Mouse (Mus musculus) urinary bladder, postnatal 25 days (tissue): Measurements from ENCODE around the gene Gm826.

Experiments
- DNase-seq: peaks from one replicate; pipeline ENCODE4 v3.0.0; 2022; ENCODE audit warnings: low spot score

Gm826 gene

DNA sequence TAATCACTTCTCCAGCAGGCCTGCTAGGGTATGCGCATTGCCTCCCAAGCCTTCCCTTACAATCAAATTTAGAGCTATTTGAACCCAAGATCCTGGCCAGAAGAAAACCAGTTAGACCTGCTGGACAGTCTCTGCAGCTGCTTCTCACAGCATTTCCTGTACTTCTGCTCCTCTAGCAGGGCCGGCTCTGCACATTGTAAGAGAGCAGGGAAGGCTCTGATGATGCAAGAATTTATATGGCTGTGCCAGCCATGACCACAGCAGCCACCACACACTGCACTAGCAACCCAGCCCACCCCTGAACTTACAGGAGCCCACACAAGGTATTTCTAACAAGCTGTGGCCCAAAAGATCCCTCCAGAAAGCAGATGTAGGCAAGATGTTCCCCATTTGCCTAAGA lies 19.6 kb upstream of the Gm826 start:
- no peak for DNase-seq

DNA sequence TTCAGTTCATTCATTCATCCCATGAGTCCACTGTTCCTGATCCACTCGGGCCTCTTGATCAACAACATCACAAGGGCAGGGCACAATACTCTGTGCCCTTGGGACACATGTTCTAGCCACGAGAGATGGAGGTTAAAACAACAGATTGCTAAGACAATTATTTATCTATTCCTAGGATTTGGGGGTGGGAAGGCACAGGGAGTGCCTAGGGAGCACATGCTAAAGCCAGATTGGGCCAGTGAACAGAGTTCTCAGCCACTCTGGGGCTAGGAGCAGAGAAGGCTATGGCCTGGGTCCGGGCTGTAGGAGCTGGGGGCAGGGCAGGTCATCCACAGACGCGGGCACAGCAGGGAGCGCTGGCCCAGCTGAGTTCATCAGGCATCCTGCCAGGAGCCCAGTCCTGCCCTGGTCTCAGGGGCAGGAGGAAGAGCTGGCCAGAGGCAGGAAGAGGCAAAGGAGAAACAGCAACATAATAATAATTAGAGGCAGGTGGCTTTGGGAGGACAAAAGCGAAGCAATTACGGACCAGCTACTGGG lies 17.1 kb upstream of the Gm826 start:
- DNase-seq = no peak

DNA sequence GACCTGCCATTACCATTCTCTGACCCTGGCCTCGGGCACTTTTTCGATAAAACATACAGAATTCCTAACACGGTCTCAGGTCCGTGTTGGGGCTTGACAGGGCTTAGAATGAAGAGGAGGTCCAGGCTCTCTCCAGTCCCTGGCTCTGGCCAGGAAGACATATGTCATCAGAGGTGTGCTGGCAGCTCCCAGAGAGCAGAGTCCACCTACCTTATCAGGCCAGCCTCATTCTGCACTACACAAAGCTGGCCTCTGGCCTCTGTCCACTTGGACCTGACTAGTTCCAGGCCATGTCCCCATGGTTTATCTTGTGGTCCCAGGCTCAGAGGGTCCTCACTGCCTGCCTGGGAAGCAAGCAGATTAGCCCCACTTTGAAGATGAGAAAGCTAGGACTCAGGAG lies 15.6 kb upstream of the Gm826 start:
- DNase-seq = no peak

DNA sequence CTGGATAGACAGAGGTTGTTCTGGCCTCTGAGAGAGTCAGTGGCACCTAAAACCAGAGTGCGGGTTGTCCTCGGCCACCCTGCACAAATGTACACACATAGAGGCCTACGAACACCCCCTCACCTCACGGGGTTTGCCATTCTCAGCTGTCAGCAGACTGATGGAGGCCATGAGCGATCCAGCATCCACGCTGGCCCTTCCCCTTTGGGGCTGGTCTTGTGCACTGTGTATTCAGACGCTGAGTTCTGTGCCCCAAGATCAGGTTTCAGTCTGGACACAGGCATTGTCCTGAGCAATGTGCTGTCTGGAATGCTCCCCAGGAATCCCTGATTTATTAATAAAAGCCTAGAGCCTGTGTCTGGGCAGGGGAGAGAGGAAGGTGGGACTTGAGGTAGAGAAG lies 14.8 kb upstream of the Gm826 start:
- no peak for DNase-seq

DNA sequence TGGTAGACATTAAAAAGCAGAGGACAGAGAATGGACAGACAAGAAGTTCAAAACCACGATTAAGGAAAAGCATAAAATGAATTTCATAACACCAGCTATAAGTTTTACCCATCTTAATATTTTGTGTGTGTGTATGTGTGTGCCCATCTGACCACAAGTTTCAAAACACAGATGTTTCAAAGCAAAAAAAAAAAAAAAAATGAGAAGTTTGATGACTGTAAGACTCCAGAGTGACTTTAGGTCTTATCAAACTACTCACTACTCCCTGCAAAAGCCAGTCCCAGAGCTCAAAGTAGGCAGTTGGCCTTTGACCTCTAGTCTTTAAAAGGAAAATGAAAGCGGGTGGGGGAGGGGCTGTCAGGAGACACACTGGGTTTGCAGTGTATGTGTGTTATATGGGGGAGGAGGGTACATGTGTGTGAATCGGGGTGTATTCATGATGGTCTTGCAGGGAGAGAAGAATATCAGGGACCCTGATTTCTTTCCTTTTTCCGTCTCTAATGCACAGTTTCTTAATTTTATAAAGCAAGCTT lies 14.2 kb upstream of the Gm826 start:
- DNase-seq = no peak

DNA sequence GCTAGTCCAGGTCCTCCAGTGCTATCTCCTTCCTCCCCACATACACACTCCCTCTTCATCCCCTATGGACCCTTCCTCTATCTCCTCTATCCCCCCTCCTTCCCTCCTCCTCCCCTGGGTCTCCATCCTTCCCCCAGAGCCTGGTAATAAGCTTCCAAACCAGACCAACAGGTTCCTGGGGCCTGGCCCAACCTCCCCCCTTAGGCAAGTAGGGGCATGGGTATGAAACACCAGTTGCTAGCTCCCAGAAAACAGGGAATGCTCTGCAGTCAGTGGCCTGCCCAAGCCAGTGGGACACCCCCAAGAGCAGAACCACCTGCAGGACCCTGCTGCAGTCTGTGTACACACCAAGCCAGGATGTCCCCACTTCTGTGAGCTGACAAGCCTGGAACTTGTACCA lies 11.7 kb upstream of the Gm826 start:
- no peak for DNase-seq

DNA sequence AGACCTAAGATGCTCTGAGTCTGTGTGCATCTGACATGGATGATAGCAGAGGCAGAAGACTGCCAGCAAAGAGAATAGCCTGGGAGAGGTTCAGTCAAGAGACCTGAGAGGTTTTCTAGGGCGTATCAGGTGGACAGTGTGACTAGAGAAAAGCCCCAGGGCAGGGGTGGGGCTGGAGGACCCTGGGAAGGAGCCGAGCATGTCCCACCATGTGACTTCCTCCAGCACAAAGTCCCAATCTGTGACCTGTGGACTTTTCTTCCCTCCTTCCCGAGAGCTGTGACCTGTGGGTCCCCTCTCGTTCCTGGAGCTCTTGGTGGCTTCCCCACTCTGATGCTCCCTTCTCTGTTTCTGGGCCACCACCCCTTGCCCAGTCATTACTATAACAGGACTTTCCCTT lies 6.2 kb upstream of the Gm826 start:
- DNase-seq = no peak

DNA sequence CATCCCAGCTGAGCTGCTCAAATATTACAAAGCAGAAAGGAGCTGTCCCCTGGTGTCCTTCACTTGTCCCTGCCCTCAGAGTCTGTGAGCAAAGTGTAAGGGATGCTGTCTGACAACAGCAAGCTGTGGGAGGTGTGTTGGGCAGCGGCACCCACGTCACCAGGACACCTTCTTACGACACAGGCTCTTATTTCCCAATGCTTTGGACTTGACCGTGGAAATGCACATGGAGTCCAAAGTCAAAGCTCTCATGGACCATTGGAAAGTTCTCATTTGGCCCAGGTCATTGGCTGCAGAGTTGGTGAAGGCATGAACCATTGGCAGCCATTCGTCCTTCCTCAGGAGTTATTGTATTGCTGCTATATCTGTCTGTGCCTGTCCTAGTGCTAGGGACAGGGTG lies 5.6 kb upstream of the Gm826 start:
- no peak for DNase-seq

DNA sequence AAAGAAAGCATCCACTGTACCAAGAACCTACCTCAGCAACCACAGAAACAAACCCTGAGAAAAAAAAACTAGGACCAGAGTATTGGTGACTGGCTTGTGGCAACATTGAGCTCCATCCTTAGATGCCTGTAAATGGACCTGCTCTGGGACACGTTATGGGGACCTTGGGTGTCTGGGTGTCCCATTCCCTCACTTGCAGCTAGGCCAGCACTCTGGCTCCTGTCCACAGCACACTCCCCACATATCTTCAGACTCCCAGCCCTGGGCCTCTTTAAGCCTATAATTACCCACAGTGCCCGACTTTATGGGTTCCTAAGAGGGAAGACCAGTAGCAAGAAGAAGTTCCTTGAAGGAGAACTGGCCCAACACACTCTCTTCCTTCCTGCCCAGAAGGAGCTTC lies 2.1 kb upstream of the Gm826 start:
- DNase-seq = no peak

DNA sequence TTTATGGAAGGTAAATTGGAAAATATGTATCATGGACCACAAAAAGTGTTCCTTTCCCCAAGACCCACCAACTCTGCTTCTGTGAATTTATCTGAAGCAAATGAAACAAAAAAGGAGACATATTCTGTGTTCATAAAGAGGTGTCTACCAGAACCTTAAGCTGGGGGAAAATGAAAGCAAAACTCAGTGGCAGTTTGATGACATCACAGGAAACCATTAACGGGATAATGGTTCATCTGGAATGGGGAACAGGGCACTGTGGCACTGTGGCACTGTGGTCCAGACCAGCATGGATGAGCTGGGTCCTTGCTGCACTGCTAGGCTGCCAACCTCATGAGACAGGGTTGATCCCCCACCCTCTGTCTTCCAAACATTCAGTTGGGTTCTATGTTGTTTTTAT lies 1.1 kb upstream of the Gm826 start:
- DNase-seq = no peak

DNA sequence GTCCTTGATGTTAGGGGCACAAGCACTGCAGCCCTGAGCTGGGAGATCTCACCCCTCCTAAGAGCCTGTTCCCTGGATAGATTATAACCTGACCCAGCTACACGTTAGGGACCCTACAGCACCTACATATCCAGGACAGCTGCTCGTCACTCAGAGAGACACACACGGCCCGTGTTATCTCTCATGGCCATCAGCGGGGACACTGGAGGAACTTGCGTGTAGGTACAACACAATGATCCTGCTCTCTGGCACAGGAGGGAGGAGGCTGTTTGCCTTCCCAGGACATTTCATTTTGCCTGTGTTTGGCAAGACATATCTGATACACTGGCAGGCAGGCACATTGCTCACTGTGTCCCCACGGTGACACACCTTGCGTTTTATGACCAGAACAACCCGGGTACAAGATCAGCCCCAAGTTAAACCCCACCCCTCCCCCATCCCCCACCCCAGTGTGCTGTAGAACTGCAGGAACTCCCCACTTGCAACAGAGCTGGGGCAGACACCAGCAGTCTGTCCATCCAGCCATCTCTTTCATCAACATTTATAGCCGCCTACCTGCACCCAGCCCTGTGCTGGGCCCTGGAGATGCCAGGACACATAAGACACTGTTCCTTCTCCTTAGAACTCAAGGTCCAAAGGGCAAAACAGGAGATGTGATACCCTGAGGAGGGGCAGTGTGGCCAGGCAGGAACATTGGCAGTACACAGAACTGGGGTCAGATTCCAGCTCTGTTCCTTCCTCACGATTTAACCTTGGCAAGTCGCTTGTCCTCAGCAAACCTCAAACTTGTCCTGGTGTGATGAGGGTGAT lies 1.2 kb downstream of the Gm826 start:
- DNase-seq = no peak

DNA sequence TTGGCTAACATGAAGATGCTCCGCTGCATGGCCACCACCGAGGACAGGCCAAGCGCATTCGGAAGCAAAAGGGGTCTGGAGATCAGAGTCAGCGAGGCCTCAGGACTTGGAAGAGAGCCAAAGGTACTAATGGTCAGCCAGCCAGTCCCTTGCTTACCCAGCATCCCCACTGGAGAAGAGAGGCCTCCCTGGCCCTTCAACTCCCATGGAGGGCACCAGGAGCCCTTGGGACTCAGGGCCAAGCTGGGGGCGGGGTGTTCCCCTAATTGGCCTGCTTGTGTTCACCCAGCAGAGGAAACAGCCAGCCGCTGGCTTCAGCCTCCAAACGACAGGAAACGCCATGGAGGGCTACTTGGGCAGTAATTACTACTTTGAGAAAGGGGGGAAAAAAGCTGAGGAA lies 5.1 kb downstream of the Gm826 start:
- no peak for DNase-seq

DNA sequence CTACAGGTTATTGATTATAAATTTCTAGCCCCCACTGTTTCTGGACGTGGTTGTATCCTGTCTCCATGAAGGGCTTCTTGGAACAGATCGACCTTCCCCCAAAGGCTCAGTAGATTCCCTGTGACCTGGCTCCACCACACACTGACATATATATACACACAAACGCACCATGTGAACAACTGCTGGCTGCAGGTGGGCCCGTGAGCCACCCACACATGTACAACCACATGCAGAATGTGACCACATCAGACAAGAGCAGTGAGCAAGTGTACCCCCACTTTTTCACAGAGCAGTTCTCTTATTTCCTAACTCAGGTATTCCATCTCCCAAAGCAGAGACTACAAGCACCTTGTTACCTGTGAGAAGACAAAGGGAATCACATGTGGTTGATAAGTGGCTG lies 6.2 kb downstream of the Gm826 start:
- DNase-seq = no peak

DNA sequence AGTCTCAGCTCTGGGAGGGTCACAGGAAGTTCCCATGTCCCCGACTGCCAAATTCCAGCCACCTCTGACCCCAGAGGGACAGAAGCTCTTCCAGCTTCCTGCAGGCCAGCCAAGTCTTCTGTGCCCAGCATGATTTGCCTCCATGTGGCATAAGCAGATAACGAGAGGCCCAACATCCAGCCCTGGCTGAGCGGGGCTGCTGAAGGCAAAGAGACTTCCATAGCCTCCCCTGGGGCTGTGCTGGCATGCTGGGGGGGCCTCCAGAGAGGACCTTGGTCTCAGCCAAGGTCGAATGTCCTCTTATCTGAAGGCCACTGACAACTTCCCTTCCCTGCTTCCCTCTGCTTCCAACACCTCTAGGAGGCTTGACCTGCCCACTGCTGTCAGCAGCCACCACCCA lies 6.8 kb downstream of the Gm826 start:
- DNase-seq = no peak

DNA sequence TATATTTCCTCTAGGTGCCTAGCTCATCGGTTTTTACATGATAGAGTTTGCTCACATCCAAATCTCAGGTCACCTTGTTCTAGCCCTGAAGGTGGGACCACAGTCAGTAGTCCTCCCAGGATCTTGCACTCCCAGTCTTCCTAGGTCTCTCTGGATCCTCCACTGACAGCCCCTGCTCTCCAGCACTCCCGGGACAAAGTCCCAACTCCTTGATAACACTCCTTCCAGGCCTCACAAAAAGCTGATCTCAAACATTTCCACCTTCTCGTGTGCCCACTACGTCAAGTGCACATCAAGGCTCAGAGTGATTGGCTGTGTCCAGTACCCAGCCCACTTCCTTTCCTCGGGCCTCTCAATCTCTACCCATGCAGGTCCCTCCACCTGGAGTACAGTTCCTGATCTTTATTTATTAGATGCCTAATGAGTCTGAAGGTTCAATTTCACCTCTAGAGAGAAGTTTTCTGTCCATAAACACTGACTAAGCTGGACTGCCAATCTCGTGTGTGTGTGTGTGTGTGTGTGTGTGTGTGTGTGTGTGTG lies 8.8 kb downstream of the Gm826 start:
- no peak for DNase-seq

DNA sequence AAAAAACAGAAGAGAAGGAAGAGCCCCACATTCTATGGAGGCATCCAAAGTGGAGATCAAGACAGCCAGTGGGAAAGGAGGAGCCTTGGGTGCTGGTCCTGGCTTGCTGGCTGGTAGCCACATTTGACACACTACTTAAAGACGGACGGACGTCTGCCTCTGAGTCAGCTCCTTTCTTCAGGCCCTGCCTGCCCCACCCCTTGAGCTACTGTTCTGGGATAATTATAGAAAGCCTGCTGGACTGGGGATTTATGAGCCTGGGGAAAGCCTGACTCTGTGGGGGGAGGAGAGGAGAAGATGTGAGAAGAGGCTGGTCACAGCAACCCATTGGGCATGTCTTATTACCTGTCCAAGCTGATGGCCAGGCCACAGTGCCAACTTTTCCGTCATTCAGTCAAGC lies 12.1 kb downstream of the Gm826 start:
- no peak for DNase-seq

DNA sequence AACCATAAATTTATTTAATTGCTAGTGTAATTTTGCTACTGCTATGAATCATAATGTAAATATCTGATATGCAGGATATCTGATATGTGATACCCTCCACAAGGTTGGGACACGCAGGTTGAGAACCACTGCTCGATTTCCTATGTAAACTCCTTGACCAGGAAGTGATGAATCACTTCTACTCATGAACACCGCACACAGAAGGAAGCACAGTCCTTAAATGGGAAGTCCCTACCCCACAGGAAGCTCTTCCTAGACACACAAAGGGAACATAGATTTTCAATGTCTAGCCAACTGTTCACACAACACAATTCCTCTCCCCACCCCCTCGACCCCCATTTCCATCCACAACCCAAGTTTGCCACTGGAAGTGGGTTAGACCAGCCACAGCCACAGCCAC lies 15.7 kb downstream of the Gm826 start:
- DNase-seq = no peak

DNA sequence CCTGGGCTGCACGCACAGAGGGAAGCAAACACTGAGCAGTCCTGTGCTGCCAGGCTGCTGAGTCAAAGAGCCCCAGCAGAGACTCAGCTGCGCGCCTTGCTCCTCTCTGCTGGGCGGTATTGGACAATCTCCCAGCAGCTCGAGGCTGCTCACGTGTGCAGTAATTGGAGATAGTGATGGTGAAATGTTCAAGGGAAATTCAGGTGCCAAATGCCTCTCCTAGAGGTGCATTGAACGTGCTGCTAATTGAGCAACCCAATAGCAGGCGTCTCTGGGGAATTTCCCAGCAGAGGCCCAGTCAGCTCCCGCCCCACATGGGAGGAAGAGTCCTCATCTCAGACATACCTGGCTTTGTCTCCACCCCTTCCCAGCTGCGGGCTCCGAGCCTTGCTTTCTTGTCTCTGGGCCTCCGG lies 20.4 kb downstream of the Gm826 start:
- DNase-seq = no peak

DNA sequence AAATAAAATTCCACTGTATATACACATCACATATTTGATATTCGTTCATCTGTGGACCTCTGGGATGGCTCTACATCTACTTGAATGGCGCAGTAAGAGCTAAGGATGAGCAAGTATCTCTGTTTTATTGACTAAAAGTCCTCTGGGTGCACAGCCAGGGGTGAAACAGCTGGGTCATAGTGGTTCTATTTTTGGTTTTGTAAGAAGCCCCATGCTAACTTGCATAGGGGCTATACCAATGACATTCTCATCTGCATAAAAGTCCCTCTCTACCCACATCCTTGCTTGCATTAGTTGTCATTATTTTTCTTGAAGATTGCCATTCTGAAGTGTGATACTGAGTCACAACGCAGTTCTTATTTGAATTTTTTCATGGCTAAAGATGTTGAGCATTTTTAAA lies 28.9 kb downstream of the Gm826 start:
- no peak for DNase-seq

DNA sequence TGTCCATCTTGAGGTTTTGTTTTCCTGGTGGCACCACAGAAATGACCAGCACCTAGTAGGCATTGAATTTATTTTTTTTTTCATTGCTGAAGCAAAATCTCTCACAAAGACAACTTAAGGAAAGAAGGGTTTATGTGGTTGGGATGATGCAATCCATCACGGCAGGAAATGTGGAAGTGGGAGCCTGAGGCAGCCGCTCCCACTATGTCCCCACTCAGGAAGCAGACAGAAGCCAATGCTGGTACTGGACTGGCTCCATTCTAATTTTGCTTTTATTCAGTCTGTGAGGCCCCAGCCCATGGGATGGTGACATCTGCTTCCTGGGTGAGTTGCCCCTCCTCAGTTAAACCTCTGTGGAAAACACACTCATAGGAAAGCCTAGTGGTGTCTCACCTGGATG lies 30.0 kb downstream of the Gm826 start:
- no peak for DNase-seq

DNA sequence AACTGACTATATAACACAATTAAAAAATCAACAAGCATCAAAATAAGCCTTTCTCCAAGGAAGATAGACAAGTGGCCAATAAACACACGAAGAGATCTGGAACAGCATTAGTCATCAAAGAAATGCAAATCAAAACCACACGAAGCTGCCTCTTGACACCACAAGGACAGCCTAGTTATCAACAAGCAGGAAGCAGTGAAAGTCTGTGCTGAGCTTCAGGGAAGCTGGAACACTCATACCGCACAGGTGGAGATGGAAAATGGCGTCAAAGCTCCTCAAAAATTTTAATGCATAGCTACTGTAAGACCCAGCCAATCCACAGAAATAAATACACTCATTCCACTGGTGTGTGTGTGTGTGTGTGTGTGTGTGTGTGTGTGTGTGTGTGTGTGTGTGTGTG lies 31.9 kb downstream of the Gm826 start:
- DNase-seq = no peak

DNA sequence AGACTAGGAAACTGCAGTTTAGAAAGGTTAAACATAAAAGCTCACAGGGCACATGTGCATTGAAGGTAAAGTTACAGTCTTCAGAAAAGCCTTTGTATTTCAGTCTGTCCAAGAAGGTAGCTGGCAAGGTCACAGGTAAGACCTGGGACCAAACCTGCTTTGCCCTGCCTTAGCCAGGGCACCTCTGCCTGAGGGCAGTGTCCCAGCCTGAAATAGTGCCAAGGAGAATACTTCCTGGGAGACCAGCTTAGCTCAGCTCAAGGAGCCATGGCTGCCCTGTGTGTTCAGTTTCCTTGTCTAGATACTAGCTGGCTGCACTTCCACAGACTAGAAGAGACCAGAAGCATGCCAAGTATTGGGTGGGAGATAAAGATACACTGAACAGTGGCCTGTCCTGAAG lies 35.4 kb downstream of the Gm826 start:
- DNase-seq = no peak

DNA sequence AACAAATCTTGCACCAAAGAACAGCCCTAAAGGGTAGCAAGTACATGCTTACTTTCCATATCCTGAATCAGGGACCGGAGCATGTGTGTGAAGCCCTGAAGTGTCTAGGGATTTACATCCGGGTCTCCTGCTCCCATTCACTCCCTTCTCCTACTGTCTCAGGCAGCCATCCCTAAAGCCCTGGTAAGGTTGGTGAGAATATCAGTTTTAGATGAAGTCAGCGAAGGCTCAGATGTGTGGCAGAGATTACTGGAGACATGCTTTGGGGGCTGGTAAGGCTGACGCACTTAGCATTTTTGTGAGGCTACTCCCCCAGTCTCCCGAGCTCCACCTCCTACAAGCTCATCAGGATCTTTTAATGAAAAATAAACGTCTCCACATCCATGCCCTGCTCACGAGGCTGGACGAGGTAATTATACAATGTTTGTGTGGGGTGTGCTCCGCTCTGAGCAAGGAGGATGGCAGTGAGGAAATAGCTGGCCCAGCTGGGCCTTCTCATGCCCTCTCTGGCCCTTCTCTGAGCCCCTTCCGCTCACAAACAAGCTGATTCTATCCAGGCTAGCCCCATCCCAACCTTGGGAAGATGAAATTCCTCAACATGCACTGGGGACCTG lies 45.3 kb downstream of the Gm826 start:
- no peak for DNase-seq
